Mouse (Mus musculus) B cell, adult 62 days (primary cell): Measurements from ENCODE around the gene Ugt2b35. TPM values are rescaled to one million over a fixed set of nuclear protein-coding genes. Genes with fewer than 3 reads are reported as not detected.

Experiments used
- total RNA-seq: library from RNA; stranded (reverse); gene quantifications from 4 replicates; pipeline ENCODE4 v1.2.4, GENCODE M21; 2023

Ugt2b35 gene
- not detected in 4 replicates for total RNA-seq

DNA sequence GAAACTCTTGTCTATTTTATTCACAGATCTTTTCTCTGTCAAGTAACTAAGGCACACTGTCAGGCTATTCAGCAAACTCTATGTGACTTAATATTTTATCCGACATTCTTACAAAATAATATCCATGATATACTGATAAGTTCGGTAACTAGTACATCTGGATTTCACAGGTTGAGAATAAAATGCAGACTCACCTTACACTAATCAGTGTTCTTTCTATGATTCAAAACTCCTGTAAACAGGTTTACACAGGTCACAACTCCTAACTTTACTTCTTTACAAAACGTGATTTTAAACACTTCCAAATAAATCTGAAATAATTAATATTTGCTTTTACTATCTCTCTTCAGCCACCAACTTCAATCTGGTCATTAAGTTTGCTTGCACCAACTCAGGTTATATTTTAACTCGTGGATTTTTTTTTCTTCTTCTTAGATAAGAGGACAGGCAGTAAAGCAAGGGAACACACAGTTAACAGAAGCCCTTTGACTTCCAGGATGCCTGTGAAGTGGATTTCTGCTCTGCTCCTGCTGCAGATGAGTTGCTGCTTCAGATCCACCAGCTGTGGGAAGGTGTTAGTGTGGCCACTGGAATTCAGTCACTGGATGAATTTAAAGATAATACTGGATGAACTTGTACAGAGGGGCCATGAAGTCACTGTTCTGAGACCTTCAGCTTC lies at the start of gene Ugt2b35:
Gene Ugt2b35 (plus strand): TSS at position 466 of the 679 bp plus-strand sequence.

Other genes with a start within 250 kb of the Ugt2b35 start
- 236 to 254 TPM (median 245 TPM) in 4 replicates for gene Ythdc1, start 196.6 kb upstream of the Ugt2b35 start, total RNA-seq
- not detected in 4 replicates for gene Ugt2b34, start 93.9 kb upstream of the Ugt2b35 start, total RNA-seq
- gene Ugt2b1, start 74.3 kb upstream of the Ugt2b35 start, total RNA-seq: not detected in 4 replicates
- gene Ugt2b36, start 91.7 kb downstream of the Ugt2b35 start, total RNA-seq: not detected in 4 replicates
- not detected in 4 replicates for gene Ugt2b5, start 139.5 kb downstream of the Ugt2b35 start, total RNA-seq